Mouse (Mus musculus) heart, postnatal 10 days (tissue): ENCODE measurements around the gene AU018091. TPM values are rescaled to one million over a fixed set of nuclear protein-coding genes. Genes with fewer than 3 reads are reported as not detected.
"Not testable (repeated sequence)": the region's sequence is repeated elsewhere in the genome, so short reads cannot be mapped to it uniquely, and the experiment has no call there.

Experiments used
- DNase-seq, 2 experiments: peaks; one replicate each; pipeline ENCODE4 v3.0.0; 2021
- intact Hi-C: fragments of 180-260 bp; cut with DNase I; formaldehyde crosslinking; loops from one replicate; pipeline ENCODE4 v1.15.1; 2025
- total RNA-seq, 2 experiments: library from RNA; stranded (reverse); gene quantifications; 2 replicates each; pipeline ENCODE4 v1.2.3; 2021

Gene AU018091
- total RNA-seq, result not detected

- DNase-seq, result no peak
- intact Hi-C loops, result no loop called here
Observed at GRCm38 (mm10) chr7:3168925-3169324, at the start of gene AU018091. AU018091 (minus strand) TSS chr7:3169203.

GRCm38 (mm10) chr7:3217546-3218056, 48.6 kb upstream of the AU018091 start:
- intact Hi-C loops, result no loop called here
- no peak for DNase-seq

DNA sequence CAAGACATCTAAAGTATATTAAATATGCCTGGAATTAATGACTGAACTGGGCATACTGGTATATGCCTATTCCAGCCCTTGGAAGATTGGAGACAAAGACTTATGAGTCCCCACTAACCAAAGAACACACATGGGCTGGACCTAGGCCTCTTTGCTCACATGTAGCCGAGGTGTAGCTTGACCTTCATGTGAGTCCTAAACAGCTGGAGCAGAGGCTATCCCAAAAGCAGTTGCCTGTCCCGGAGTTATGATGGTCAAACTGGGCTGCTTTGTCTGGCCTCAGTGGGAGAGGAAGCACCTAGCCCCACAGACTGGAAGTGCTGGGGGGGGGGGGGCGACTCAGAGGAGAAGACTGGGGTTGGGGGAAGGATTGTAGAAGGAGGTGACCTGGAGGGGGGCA, 47.3 kb upstream of the AU018091 start:
- intact Hi-C loops, result no loop called here

DNA sequence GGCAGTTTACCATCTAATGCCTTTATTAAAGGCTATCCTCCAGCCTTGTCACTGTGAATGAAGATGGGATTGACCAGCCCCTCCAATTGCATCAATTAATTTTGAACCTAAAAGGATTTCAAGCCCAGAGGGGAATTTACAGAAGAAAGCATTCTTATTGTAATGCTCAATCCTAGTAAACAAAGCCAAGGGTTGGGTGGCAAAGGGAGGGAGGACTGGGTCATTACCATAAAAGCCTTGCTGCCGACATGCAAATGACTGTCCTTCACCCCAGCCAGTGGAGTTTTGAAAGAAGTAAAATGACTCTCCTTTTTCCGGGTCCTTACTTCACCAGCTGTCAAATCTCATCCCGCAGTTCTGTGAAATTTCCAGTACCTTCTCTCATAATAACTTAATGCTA, 44.6 kb upstream of the AU018091 start:
- intact Hi-C loops, result no loop called here
- no peak for DNase-seq

More for the DNA sequence above, 47.3 kb upstream of the AU018091 start:
- no peak for DNase-seq

DNA sequence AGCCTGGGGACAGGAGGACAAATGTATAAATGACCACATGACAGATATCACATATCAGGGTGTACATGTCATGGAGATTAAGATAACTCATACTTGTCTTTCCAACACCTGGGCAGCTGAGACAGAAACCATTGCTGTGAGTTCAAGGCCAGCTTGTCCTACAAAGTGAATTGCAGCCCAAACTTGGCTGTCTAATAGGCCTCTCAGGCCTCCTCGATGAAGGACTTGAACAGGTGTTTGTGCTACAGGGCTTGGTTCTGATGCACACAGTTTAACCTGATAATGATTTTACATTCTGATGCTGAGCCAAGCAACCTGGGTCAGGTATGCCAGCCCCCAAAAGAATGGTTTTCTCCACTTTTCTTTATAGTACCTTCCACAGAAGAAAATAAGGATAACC, 44.2 kb upstream of the AU018091 start:
- intact Hi-C loops, result no loop called here
- no peak for DNase-seq

DNA sequence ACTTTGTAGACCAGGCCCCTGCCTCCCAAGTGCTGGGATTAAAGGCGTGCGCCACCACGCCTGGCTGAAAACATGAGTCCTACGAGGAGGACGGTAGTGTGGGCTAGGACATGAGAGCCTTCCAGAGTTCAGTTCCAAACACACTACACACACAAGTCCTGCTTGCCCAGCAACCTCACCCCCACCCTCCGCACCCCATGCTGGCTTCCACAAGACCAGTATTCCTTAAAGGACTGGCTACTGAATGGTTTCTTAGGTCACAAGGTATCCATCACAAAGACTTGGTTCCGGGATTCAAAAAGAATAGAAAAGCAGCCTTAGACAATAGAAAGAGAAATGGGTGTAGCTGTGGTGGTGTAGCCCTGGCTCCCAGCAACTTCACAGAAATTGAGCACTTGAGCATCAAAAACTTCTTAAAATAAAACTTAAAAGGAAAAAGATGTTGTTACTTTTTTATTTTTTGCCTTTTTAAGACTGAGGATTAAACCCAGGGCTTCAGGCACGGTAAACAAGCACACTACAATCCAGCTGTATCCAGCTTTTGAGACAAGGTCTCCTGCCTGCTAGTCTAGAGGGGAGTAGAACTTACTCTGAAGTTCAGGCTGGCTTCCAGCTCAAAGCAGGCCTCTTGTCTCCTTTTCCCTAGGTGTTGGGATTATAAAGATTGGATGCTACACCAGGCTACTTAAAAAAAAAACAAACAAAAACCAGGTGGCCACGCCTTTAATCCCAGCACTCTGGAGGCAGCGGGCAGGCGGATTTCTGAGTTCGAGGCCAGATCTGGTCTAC, 43.2 kb upstream of the AU018091 start:
- no peak for DNase-seq
- intact Hi-C loops, result no loop called here

GRCm38 (mm10) chr7:3211518-3211917, 42.5 kb upstream of the AU018091 start:
- DNase-seq, result no peak
- intact Hi-C loops, result no loop called here

- DNase-seq, result no peak
- intact Hi-C loops, result no loop called here
Observed at GRCm38 (mm10) chr7:3210605-3211004, 41.6 kb upstream of the AU018091 start.

- intact Hi-C loops, result no loop called here
- DNase-seq, result no peak
Observed at GRCm38 (mm10) chr7:3206520-3206919, 37.5 kb upstream of the AU018091 start.

DNA sequence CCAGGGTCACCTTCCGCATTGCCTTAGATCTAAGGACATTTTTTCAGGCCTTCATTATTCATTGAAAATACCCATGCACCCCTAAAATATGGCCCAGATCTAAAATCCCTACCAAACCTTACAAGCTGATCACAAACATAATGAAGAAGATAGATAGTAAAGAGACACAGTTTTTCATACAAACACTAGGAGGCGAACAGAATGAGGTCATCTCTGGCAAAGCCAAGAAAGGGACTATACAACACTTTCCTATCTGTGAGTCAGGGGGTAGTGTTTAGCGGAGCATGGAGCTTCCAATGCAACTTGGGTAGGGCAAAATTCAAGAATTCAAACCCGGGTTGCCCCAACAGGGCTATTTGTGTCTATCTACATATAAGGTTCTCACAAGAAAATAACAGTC, 35.6 kb upstream of the AU018091 start:
- intact Hi-C loops, result no loop called here
- DNase-seq, result no peak

GRCm38 (mm10) chr7:3203890-3204289, 34.9 kb upstream of the AU018091 start:
- intact Hi-C loops, result no loop called here
- DNase-seq, result peak; percentile 7 to 22

- intact Hi-C loops, result no loop called here
Observed at GRCm38 (mm10) chr7:3201134-3201705, 32.2 kb upstream of the AU018091 start.

DNA sequence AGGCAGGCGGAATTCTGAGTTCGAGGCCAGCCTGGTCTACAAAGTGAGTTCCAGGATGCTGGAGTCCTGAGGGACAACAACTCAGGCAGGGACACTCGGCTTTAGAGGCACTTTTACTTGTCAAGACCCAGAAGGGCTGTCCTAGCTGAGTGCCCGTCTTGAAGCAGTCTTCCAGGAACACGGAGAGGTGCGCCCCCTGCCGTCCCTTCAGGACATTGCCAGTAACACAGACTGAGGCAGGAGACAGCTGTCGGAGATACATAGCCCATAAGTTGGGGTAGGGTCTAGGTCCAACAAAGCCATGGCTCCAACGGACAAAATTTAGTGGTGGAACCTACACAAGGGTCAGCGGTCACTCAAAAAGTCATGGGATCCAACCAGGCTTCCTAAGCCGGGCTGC, 29.9 kb upstream of the AU018091 start:
- intact Hi-C loops, result no loop called here
- DNase-seq, result no peak

More at GRCm38 (mm10) chr7:3201134-3201705, 32.2 kb upstream of the AU018091 start:
- DNase-seq, result no peak

- no peak for DNase-seq
- intact Hi-C loops, result no loop called here
Observed at GRCm38 (mm10) chr7:3195850-3196249, 26.8 kb upstream of the AU018091 start.

DNA sequence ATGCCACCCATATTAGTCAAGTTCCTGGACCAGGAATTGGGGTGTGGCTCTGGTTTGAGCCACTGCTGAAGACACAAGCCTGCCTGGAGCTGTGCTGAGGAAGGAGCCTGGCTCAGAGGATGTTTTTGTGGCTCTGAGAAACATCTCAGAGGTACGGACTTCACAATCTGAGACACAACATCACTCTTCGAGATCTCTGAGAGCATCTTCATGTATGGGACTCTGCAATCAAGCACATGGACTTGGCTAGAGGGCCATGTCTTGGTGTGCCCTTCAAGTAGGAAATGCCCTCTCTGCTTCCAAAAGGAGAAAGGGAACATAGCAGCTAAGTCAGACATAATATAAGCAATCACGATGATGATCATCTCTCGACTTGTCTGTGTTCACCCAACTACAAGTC, 25.5 kb upstream of the AU018091 start:
- intact Hi-C loops, result no loop called here

GRCm38 (mm10) chr7:3193905-3194304, 24.9 kb upstream of the AU018091 start:
- intact Hi-C loops, result no loop called here
- peak; percentile 23 to 63 for DNase-seq

More for the DNA sequence above, 25.5 kb upstream of the AU018091 start:
- no peak for DNase-seq

DNA sequence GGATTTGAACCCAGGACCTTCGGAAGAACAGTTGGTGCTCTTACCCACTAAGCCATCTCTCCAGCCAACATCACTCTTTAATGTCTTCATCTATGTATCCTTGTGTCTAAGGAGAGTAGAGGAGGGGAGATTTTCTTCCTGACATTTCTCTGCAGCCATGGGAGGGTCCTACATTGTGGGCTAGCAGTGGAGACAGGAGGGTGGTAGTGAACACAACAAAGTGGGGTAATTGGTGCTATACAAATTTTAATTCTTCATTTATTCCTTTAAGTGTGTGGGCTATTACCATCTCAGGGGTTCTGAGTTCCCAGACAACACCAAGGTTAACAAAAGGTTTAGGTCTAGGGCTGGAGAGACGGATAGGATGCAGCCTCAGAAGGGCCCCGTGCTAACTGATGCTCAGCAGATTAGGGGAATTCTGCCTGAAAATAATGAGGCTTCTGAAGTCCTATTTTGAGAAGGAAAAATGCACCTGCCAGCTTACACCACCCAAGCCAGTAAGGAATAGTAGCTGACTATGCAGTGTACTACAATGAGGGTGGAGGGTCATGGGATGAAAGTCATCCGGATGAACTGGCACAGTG, 24.1 kb upstream of the AU018091 start:
- no peak for DNase-seq
- intact Hi-C loops, result no loop called here

DNA sequence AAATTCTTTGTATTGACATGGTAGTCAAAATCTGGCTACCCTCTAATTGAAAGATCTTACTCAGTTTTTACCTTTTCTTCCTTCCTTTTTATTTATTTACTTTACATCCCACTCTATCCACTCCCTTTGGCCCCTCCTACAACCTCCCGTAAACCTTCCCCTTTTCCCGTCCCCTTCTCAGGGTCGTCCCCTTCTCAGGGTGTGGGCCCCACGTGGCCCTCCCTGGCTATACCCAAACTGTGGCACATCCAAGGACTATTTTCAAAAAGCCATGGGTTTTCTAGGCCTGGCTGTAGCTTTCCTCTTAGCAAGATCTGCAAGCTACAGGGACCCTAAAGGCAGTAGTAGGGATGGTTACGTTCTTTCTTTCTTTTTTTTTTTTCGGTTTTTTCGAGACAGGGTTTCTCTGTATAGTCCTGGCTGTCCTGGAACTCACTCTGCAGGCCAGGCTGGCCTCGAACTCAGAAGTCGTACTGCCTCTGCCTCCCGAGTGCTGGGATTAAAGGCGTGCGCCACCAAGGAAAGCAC, 23.0 kb upstream of the AU018091 start:
- no peak for DNase-seq

DNA sequence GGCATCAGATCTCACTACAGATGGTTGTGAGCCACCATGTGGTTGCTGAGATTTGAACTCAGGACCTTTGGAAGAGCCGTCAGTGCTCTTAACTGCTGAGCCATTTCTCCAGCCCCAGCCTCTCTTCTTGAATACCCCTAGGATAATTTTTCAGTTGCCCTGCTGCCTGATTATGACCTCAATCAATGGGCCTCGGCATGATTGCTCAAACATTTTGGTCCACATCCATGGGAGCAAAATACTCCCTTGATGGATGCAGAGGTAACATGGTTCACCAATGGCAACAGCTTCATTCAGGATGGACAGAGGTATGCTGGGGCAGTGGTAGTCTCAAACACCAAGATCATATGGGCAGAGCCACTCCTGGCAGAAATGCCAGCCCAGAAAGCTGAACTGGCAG, 17.7 kb upstream of the AU018091 start:
- intact Hi-C loops, result not testable (repeated sequence)

More for the DNA sequence above, 23.0 kb upstream of the AU018091 start:
- intact Hi-C loops, result no loop called here

DNA sequence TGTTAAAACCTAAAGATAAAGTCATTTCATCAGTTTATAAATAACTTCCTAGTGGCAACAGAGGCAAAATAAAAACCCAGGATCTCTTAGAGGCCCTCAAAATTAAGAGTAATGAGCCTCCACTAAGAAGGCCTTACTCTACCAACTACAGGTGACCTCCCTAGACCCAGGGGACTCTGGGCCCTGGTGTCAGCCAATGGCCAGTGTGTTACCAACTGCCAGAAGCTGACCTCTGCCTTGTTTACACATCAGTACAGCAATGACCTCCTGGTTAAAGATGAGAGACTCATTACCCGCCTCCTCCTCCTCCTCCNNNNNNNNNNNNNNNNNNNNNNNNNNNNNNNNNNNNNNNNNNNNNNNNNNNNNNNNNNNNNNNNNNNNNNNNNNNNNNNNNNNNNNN, 17.1 kb upstream of the AU018091 start:
- intact Hi-C loops, result no loop called here
- no peak for DNase-seq

More for the DNA sequence above, 17.7 kb upstream of the AU018091 start:
- DNase-seq, result not testable (repeated sequence)

DNA sequence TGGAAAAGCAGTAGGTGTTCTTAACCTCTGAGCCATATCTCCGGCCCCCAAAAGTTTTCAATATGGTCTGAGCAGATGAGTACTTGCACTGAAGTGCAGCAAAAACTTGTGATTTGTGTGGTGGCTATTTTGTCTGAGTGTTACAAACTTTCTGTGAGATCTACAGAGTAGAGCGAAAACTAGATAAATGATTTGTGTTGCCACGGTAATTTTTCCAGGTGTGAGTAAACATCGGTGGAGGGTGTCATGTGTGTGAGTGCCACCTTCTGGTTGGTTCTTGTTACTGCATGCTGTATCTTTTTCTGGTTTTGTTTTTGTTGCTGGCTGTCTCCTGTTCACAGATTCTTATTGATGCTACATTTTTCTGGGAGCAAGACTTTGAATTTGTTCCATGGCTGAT, 15.4 kb upstream of the AU018091 start:
- peak in 1 of 2 experiments; percentile 11 for DNase-seq
- intact Hi-C loops, result no loop called here
